Mouse (Mus musculus): ENCODE measurements around the gene Supt5. TPM values are rescaled to one million over a fixed set of nuclear protein-coding genes. Genes with fewer than 3 reads are reported as not detected.
A peak's percentile ranks its signal among the peaks of the same experiment; 100 is the strongest.

The Supt5 gene
- polyA plus RNA-seq, 1 experiment from 2014 or later, result 92.1 TPM

DNA sequence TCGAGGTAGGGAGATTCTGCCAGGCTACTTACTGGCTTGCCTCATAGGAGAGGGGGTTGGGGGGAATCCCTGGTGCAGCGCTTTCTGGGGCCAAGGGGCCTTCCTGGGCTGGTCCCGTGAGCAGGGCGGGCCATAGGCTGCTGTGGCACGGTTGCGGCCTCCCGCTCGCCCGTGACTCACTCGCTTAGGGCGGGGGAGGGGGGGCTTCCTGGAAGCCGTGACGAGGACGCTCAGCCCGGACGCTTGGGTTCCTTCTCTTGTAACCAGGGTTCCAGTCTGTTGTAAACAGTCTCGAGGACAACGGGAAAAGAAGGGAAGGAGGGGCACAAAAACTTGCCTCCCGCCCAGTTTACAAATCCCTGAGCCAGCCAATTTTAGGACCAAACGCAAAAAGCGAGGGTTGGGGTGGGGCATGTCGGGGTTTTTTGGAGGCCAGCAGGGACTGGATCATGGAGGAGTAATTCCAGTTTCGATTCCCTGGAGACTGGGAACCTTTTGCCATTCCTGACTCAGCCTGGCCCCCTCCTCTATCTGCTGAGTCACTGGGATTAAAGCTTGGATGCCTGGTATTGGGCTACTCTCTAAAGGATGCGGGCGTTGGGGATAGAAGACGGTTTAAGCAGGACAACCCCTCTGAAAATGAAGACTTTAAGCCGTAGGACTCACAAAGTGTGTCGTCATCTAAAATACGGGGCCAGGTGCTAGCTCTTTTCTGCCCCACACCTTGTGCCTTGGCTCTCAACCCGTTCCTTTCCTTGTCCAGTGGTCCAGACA is 42.7 kb upstream of the Supt5 start:
- H3K9ac ChIP-seq, result peak overlapping the region; percentile 60; the same call in 1 of the 2 replicates
- 12% methylated on average over 30 of the region's 30 CpGs for whole genome bisulfite sequencing
- H3K4me1 ChIP-seq (replicated peaks), result peaks cover 63% of the 10 kb centered on the region
- no peak for ATAC-seq (ENCODE audit: low read depth)
- peak overlapping the region; percentile 48 for H3K4me2 ChIP-seq
- H3K4me3 ChIP-seq, result peak overlapping the region; percentile 24
- H3K27ac ChIP-seq (replicated peaks), result peak overlapping the region; percentile 84
- H3K27me3 ChIP-seq, result peaks cover 4% of the 10 kb centered on the region; the same call in 1 of the 2 replicates
- H3K36me3 ChIP-seq, result peaks cover 11% of the 10 kb centered on the region
- H3K9me3 ChIP-seq, result no peaks in the 10 kb centered on the region

DNA sequence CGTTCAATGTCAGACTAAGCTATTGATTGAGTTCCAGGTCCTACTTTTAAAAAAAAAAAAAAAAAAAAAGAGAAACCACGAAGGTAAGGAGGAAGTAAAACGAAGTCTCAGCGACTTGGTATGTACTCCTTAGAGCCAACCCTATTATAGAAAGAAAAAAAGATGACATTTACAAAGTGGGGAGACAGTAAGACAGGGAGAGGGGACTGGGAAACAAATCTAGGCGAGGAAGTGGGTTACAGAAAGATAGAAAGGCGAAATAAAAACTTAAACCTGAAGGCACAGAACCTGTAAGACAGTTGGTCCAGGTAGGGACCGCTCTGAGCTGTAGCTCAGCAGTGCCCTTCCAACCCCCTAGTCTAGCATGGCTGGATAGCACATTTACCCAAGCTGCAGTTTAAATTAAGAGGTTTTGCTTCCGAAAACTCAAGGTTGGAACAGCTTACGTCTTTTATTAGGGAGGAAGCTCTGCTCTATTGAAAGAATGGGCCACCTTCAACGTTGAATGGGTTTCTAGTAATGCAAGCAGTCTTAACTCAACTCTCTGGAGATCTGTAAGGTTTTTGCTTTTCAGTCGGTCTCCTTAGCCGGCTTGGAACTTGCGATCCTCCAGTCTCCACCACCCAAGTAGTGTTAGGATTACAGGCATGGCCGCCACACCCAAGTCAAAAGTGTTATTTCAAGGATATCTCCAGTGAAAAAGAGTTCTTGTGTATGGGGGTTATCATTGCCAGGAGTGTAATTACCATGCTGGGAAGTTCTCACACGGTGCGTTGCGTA is 41.9 kb upstream of the Supt5 start, which contains the start of gene Zfp36:
Gene Zfp36, minus strand, starts transcription at position 17 of the 780 bp plus-strand sequence.
- peak within 1 kb of the TSS; percentile 82 for H3K9ac ChIP-seq
- peak within 1 kb of the TSS; percentile 84 for H3K27ac ChIP-seq (replicated peaks)
- no peak for ATAC-seq (ENCODE audit: low read depth)
- no peaks in the 10 kb centered on the region for H3K9me3 ChIP-seq
- WGBS, result 58% methylated on average over 17 of the region's 17 CpGs
- peaks cover 71% of the 10 kb centered on the region for H3K4me1 ChIP-seq (replicated peaks)
- H3K4me3 ChIP-seq, result peak within 1 kb of the TSS; percentile 54
- H3K4me2 ChIP-seq, result peak within 1 kb of the TSS; percentile 74
- peaks cover 3% of the 10 kb centered on the region for H3K36me3 ChIP-seq
- peaks cover 4% of the 10 kb centered on the region; the same call in 1 of the 2 replicates for H3K27me3 ChIP-seq

DNA sequence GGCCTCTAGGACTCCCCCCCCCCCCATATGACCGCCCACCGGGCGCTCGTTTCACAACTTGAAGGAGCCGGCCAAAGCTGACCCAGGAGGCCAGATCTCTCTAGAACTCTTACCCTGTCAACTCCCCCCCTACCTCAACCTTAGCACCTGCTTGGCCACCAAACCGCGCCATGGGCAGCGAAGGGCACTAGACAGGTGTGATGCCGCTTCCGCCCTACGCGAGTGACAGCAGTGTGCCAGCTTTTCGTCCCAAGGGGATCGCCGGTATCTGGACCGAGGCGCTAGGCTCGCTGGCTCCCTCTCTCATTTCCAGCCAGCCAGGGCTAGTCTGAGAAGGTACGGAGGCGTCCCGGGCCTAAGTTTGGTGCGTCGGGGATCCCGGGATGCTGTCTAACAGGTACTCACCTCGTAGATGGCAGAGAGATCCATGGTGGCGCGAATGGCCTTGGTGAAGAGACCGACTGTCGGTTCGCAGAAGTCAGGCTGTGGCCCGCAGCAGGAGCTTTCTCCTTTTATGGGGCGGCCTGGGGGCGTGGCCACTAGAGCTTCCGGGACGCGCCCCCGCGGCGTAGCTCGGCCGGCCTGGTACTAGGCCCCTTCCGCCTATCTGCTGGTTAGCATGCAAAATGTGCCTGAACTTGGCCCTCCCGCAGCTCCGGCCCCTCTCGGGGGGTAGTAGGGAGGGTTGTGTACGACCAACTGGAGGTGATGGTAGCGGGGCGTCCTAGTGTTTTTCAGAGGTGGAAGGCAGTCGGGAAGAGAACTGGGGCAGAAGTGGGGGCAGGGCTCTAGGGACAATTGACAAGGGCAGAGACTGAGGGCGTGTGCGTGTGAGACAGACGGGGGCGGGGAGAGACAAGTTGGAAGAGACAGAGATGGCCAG is 40.5 kb upstream of the Supt5 start:
- Histone ChIP-seq H3K4me3 (peak overlapping the region; percentile 54), H3K4me1 (replicated peaks) (peaks cover 79% of the 10 kb centered on the region), H3K4me2 (peak overlapping the region; percentile 74), H3K36me3 (no peaks in the 10 kb centered on the region), H3K27ac (replicated peaks) (peak overlapping the region; percentile 84), H3K9me3 (no peaks in the 10 kb centered on the region), H3K27me3 (peaks cover 4% of the 10 kb centered on the region; the same call in 1 of the 2 replicates), H3K9ac (peak overlapping the region; percentile 82)
- ATAC-seq (ENCODE audit: low read depth), result peak; percentile 34; the same call in 1 of the 2 replicates
- 1% methylated on average over 53 of the region's 53 CpGs for WGBS

DNA sequence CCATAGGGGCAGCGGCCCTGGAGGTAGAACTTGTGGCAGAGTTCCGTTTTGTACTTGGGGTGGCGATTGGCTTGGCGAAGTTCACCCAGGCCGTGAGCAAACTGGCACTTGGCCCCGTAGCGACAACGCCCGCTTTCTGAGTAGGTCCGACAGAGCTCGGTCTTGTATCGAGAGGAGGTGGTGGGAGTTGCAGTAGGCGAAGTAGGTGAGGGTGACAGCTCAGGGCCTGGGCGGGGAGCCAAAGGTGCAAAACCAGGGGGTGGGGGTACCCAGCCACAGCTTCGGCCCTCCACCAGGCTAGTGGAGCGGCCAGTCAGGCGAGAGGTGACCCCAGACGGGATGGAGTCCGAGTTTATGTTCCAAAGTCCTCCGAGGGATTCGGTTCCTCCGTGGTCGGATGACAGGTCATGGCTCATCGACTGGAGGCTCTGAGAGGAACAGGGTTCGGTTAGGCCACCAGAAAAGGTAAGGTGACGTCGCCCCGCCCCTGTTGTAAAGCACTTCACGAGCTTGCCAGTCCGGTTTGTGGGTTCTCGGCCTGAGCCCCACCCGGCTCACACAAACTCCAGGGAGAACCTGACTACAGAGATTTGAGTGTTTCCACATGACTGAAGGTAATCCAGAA is 39.6 kb upstream of the Supt5 start:
- no peaks in the 10 kb centered on the region for H3K36me3 ChIP-seq
- H3K4me1 ChIP-seq (replicated peaks), result peaks cover 84% of the 10 kb centered on the region
- peak overlapping the region; percentile 84 for H3K27ac ChIP-seq (replicated peaks)
- H3K4me3 ChIP-seq, result peak overlapping the region; percentile 54
- H3K27me3 ChIP-seq, result peaks cover 4% of the 10 kb centered on the region; the same call in 1 of the 2 replicates
- peak overlapping the region; percentile 74 for H3K4me2 ChIP-seq
- no peak for ATAC-seq (ENCODE audit: low read depth)
- H3K9me3 ChIP-seq, result no peaks in the 10 kb centered on the region
- peak overlapping the region; percentile 82 for H3K9ac ChIP-seq
- 42% methylated on average over 32 of the region's 32 CpGs for WGBS

DNA sequence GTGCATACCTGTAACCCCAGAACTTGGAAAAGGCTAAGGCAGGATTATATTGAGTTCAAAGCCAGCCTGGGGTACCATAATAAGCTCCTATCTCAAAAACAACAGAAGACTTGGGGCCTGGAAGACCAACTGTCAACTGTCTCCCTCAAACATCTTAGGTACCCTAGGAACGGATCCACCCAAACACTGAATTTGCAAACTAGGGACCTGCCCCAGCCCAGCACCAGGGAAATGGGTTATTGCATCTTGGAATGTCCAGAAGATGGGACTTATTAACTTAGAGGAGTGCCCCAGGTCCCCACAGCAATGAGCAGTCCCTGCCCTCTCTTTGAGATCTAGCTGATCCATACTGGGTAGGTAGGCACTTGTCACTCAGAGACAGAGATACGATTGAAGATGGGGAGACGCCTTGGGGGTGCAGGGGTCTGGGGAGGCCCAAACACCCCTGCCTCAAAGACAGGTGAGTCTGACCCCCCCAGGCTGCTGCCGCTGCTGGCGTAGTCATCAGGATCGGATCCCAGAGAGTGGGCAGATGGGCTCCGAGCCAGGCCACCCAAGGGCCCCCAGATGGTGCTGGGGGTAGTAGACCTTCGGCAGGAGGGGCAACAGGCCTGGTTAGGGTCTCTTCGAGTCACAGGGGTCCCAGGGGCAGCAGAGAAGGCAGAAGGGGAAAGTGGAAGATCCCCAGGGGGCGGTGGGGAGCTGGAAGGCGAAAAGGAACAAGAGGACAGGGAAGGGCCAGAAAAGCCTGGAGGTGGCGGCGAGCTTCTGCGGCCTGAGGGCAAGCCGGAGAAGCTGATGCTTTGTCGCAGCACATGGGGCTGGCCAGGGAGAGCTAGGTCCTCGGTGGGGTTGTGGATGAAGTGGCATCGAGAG is 38.9 kb upstream of the Supt5 start:
- H3K4me3 ChIP-seq, result peak overlapping the region; percentile 54
- no peak for ATAC-seq (ENCODE audit: low read depth)
- peaks cover 4% of the 10 kb centered on the region; the same call in 1 of the 2 replicates for H3K27me3 ChIP-seq
- WGBS, result 76% methylated on average over 18 of the region's 18 CpGs
- H3K4me1 ChIP-seq (replicated peaks), result peaks cover 77% of the 10 kb centered on the region
- peak overlapping the region; percentile 5; the same call in 1 of the 2 replicates for H3K27ac ChIP-seq (replicated peaks)
- H3K36me3 ChIP-seq, result no peaks in the 10 kb centered on the region
- H3K4me2 ChIP-seq, result peak overlapping the region; percentile 74
- H3K9ac ChIP-seq, result peak overlapping the region; percentile 82
- H3K9me3 ChIP-seq, result no peaks in the 10 kb centered on the region

DNA sequence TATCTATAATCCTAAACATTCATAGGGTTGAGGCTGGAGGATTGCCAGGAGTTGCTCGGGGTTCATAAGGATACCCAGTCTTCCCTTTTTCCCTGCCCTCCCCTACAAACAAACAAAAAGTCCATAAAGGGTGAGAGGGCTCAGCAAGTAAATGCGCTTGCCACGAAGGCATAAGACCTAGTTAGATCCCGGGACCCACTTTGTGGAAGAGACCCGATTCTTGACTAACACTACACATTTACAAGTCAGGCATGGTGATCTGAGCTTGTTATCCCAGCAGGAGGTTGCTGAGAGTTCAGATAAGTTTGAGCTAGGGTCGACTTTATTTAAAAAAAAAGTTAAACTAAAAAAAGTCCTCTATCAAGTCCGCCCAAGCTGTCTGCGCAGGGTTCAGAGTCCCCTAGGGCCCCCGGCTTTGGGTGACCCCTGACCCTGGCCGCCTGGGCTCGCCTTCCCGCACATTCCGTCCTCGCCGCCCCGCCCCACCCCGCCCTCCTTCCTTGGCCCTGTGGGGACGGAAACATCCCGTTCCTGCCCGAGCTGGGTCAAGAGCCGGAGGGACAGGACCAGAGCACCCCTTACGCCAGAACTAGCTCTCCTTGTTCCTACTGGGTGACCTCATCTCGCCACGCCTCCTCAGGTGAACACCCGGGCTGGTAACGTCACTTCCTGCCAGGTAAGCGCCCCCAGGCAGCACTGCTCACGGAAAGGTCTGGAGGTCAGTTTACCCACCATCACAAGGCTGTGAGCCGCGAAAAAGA is 37.6 kb upstream of the Supt5 start:
- peaks cover 4% of the 10 kb centered on the region; the same call in 1 of the 2 replicates for H3K27me3 ChIP-seq
- peak overlapping the region; percentile 74 for H3K4me2 ChIP-seq
- H3K27ac ChIP-seq (replicated peaks), result peak overlapping the region; percentile 90
- H3K9ac ChIP-seq, result peak overlapping the region; percentile 70
- no peaks in the 10 kb centered on the region for H3K9me3 ChIP-seq
- ATAC-seq (ENCODE audit: low read depth), result no peak
- H3K4me1 ChIP-seq (replicated peaks), result peaks cover 69% of the 10 kb centered on the region
- H3K4me3 ChIP-seq, result peak overlapping the region; percentile 54
- 5% methylated on average over 30 of the region's 30 CpGs for WGBS
- no peaks in the 10 kb centered on the region for H3K36me3 ChIP-seq

DNA sequence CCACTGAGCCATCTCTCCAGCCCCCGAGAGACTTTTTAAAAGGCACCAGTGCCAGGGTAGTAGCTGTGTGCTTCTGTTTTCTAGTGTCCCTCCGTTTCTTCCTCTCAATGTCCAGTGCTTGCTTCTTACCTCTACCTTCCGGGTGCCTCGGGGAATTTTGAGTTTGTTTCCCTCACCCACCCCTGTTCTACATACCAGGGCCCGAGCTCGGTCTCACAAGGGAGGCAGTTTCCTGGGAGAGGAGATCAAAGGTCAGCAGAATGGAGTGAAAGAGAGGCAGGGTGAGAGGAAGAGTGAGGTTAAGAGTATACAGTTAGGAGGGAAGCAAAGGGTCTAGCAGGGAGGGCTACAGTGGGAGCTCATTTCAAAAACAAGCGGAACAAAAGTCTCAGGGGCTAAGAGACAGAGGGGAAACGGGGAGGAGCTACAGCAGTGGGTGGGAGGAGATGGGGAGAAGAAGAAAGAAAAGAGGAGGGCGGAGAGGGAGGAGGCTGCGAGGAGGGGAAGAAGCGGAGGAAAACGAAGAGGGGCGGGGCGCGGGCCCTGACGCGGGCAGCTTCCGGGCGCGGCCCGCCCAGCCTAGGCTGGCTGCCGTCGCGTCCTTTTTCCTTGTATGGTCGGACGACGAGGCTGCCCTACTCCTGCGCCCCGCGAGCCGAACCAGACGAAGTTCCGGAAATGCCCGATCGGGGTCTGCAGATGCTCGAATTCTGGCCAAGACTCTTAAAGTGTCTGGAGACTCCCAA is 36.8 kb upstream of the Supt5 start:
- peak overlapping the region; percentile 90 for H3K27ac ChIP-seq (replicated peaks)
- peak; percentile 25 for ATAC-seq (ENCODE audit: low read depth)
- H3K27me3 ChIP-seq, result peaks cover under 1% of the 10 kb centered on the region; the same call in 1 of the 2 replicates
- H3K4me2 ChIP-seq, result peak overlapping the region; percentile 74
- peak overlapping the region; percentile 54 for H3K4me3 ChIP-seq
- peak overlapping the region; percentile 70 for H3K9ac ChIP-seq
- H3K4me1 ChIP-seq (replicated peaks), result peaks cover 69% of the 10 kb centered on the region
- H3K9me3 ChIP-seq, result no peaks in the 10 kb centered on the region
- H3K36me3 ChIP-seq, result no peaks in the 10 kb centered on the region
- WGBS, result 1% methylated on average over 36 of the region's 36 CpGs

DNA sequence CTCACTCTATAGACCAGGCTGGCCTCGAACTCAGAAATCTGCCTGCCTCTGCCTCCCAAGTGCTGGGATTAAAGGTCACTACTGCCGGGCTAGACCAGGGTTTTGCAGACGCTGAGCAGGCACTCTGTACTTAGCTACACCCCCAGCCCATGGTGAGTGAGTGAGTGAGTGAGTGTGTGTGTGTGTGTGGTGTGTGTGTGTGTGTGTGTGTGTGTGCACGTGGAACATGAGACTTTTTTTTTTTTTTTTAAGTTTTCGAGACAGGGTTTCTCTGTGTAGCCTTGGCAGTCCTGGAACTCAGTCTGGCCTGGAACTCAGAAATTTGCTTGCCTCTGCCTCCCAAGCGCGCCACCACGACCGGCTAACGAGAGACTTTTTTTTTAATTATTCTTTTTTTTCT is 36.1 kb upstream of the Supt5 start:
- Histone ChIP-seq H3K36me3 (peaks cover 6% of the 10 kb centered on the region; the same call in 1 of the 2 replicates), H3K9ac (no peak overlapping the region), H3K4me3 (no peak overlapping the region), H3K27me3 (no peaks in the 10 kb centered on the region), H3K4me1 (replicated peaks) (peaks cover 74% of the 10 kb centered on the region), H3K27ac (replicated peaks) (peak overlapping the region; percentile 90; the same call in 1 of the 2 replicates), H3K4me2 (peak overlapping the region; percentile 74), H3K9me3 (no peaks in the 10 kb centered on the region)
- 84% methylated on average over 10 of the region's 10 CpGs for WGBS
- no peak for ATAC-seq (ENCODE audit: low read depth)

DNA sequence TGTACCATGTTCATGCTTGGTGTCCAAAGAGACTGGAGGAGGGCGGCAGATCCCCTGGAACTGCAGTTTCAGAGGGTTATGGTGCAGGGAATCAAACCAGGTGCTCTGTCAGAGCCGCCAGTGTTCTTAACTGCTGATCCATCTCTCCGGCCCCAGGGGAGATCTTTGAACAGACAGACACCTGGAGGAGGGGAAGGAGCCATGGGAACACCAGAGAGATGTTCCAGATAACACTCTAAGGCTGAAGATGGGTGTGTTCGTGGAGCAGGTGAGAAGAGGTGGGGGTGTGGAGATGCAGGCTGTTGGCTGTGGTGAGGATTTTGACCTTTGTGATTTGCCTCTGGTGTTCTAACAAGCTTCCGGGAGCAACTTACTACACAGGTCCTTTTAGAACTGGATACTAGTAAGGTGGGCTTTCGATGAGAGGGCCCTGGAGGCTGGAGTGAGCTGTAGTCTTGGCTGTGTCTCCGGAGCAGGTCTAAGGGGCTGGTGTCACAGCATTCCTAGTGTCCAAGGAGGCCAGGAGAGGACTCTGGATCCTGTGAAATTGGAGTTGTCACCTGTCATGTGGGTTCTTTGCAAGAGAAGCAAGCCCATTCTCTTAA is 35.4 kb upstream of the Supt5 start:
- H3K9ac ChIP-seq, result no peak overlapping the region
- H3K27ac ChIP-seq (replicated peaks), result peak overlapping the region; percentile 49; the same call in 1 of the 2 replicates
- 82% methylated on average over 7 of the region's 7 CpGs for WGBS
- peaks cover 72% of the 10 kb centered on the region for H3K4me1 ChIP-seq (replicated peaks)
- no peak overlapping the region for H3K4me3 ChIP-seq
- H3K27me3 ChIP-seq, result no peaks in the 10 kb centered on the region
- peaks cover 8% of the 10 kb centered on the region; the same call in 1 of the 2 replicates for H3K36me3 ChIP-seq
- no peaks in the 10 kb centered on the region for H3K9me3 ChIP-seq
- H3K4me2 ChIP-seq, result no peak overlapping the region
- ATAC-seq (ENCODE audit: low read depth), result no peak
